Mouse (Mus musculus) liver, adult 2 months (tissue): ENCODE results near the gene B3galt1.

ENCODE experiments used
- CTCF ChIP-seq: fragments of 200-500 bp; IDR thresholded peaks from 2 replicates; pipeline ENCODE4 v1.5.1; 2011; ENCODE audit warnings: low read depth, low read length, control low read depth
- POLR2A ChIP-seq: fragments of 200-500 bp; IDR thresholded peaks from 2 replicates; pipeline ENCODE4 v1.6.1; 2011; ENCODE audit warnings: low read length, control low read depth; ENCODE audit not compliant: insufficient read depth; ENCODE audit errors: extremely low read depth

DNA sequence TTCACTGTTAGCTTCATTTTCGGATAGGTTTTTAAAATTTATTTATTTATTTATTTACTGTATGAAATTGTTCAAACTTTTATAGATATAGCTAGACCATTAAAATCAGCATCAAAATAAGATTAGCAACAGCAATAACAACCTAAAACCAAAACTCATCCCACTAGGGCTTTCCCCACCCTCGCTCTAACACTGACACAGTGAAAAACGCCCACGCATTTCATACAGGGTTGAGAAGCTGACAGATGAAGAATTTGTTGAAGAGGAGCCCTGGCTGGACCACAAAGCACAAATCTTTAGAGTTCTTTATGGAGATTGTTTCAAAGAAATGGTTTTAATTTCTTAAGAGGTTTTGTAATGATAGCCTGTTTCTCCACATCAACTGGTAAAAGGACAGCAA lies 596.3 kb downstream of the B3galt1 start:
- TF ChIP-seq POLR2A (no peak), CTCF (no peak)
